Mouse (Mus musculus) heart, embryonic 10.5 days (tissue): Measurements from ENCODE around the gene Clec16a. TPM values are rescaled to one million over a fixed set of nuclear protein-coding genes. Genes with fewer than 3 reads are reported as not detected.
A peak's percentile ranks its signal among the peaks of the same experiment; 100 is the strongest.

ENCODE experiments used
- DNase-seq: peaks from one replicate; pipeline ENCODE4 v3.0.0-alpha.2; 2017; ENCODE audit warnings: low spot score
- H3K27ac ChIP-seq: fragments of 300-500 bp; sonication (generic); 2 replicates; pipeline ENCODE4 v1.5.1; 2016; ENCODE audit warnings: mild to moderate bottlenecking
- H3K27me3 ChIP-seq: fragments of 300-500 bp; sonication (generic); 2 replicates; pipeline ENCODE4 v1.6.1; 2016; ENCODE audit warnings: mild to moderate bottlenecking; ENCODE audit not compliant: poor library complexity, insufficient read depth, severe bottlenecking
- H3K36me3 ChIP-seq: fragments of 300-500 bp; sonication (generic); 2 replicates; pipeline ENCODE4 v1.6.1; 2016; ENCODE audit warnings: mild to moderate bottlenecking, moderate library complexity
- H3K4me1 ChIP-seq: fragments of 300-500 bp; sonication (generic); 2 replicates; pipeline ENCODE4 v1.6.1; 2016; ENCODE audit warnings: mild to moderate bottlenecking
- H3K4me3 ChIP-seq: fragments of 300-500 bp; sonication (generic); 2 replicates; pipeline ENCODE4 v1.5.1; 2016; ENCODE audit warnings: mild to moderate bottlenecking, moderate library complexity
- H3K9me3 ChIP-seq: fragments of 300-500 bp; sonication (generic); 2 replicates; pipeline ENCODE4 v1.6.1; 2016; ENCODE audit warnings: mild to moderate bottlenecking, moderate library complexity
- WGBS: fragments of 180-500 bp; shearing (Covaris S2); methylation state at CpG from one replicate; pipeline ENCODE4 v1.1.7; 2016; 5-methylcytosine and 5-hydroxymethylcytosine counted together
- polyA plus RNA-seq: library from polyadenylated mRNA; unstranded; fragments of >200 nt; fragmentation: Nextera tagmentation; extraction: Ambion mirVana; gene quantifications from 2 replicates; pipeline ENCODE4 v1.2.1, GENCODE M21; 2016

Clec16a gene
- polyA plus RNA-seq, 1 experiment from 2014 or later = 24.5 TPM

DNA sequence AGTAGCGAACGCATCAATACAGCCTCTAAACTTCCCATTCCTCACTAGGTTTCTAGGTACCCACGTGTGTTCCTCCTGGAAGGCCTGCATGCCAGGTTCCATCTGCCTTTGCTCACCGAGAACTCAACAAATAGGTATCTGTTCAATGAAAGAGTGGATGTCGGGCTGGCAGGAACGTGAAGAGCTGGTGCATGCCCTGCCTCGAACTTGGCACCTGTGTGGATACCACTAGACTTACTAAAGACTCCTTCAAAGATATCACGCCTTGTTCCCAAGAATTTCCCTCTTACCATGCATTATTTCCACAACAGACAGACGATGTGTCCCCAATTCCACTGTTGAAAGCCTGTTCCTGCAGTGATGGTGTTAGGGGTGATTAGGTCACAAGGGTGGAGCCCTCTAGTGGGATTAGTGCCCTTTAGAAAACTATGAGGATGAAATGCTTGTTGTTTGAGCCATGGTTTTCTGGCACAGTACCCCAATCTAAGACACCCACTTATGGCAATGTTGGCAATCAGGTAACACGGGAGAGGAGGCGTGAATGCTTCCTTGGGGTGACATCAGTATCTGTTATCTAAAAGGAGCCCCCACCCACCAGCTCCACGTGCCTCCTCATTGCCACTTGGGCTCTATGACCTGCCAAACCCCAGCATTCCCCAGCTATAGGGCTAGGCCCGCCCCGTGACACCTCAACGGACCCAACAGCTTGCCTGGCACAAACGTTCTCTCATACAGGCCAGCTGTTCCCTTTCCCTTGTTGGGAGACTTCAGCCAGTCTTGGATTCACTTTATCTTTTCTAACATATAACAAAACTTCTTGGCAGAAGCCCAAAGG, 4.2 kb upstream of the Clec16a start:
- Histone ChIP-seq H3K27ac (peak overlapping the region; percentile 47; the same call in 1 of the 2 replicates), H3K4me3 (peak overlapping the region; percentile 88), H3K27me3 (no peaks in the 10 kb centered on the region), H3K4me1 (peaks cover 32% of the 10 kb centered on the region), H3K9me3 (no peaks in the 10 kb centered on the region), H3K36me3 (no peaks in the 10 kb centered on the region; the same call in 1 of the 2 replicates)
- 67% methylated on average over 16 of the region's 16 CpGs for WGBS
- DNase-seq = no peak

DNA sequence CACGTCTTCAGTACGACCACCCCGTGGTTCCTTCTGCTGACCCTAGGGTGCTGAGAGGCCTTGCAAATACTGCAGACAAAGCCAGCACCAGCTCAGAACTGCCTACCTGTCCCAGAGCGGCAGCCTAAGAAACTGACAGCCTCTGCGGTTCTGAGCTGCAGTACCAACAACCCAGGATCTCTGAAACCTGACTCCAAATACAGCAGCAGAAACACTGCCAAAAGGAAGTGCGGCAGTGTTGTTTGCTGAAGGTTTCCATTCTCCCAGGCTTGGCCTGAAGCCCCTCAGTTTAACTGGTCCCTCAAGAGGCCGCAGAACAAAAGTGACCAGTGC, 3.6 kb upstream of the Clec16a start:
- 34% methylated on average over 7 of the region's 7 CpGs for WGBS
- Histone ChIP-seq H3K9me3 (no peaks in the 10 kb centered on the region), H3K4me3 (peak overlapping the region; percentile 88), H3K4me1 (peaks cover 38% of the 10 kb centered on the region), H3K36me3 (no peaks in the 10 kb centered on the region; the same call in 1 of the 2 replicates), H3K27me3 (no peaks in the 10 kb centered on the region), H3K27ac (peak overlapping the region; percentile 93)
- no peak for DNase-seq

DNA sequence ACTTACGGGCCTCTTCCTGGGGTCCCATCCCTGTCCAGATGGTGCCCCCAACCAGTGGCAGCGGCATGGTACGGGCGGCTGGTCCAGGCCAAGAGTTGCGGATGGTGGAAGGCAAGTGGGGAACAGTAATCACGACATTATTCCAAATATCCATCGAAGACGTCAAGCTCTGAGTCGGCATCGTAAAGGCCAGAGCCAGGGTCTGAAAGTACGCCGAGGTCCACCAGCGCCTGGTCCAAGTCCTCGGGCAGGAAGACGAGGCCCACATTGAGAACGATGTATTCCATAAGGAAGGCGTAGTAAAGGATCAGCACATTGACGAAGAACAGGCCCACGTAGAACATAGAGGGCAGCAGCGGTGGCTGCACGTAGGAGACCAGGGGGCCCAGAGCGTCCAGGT, 2.9 kb upstream of the Clec16a start:
- H3K4me3 ChIP-seq = peak overlapping the region; percentile 88
- peaks cover 42% of the 10 kb centered on the region for H3K4me1 ChIP-seq
- no peaks in the 10 kb centered on the region for H3K9me3 ChIP-seq
- 5% methylated on average over 22 of the region's 22 CpGs for WGBS
- no peaks in the 10 kb centered on the region for H3K27me3 ChIP-seq
- no peaks in the 10 kb centered on the region; the same call in 1 of the 2 replicates for H3K36me3 ChIP-seq
- H3K27ac ChIP-seq = peak overlapping the region; percentile 93
- DNase-seq = no peak

DNA sequence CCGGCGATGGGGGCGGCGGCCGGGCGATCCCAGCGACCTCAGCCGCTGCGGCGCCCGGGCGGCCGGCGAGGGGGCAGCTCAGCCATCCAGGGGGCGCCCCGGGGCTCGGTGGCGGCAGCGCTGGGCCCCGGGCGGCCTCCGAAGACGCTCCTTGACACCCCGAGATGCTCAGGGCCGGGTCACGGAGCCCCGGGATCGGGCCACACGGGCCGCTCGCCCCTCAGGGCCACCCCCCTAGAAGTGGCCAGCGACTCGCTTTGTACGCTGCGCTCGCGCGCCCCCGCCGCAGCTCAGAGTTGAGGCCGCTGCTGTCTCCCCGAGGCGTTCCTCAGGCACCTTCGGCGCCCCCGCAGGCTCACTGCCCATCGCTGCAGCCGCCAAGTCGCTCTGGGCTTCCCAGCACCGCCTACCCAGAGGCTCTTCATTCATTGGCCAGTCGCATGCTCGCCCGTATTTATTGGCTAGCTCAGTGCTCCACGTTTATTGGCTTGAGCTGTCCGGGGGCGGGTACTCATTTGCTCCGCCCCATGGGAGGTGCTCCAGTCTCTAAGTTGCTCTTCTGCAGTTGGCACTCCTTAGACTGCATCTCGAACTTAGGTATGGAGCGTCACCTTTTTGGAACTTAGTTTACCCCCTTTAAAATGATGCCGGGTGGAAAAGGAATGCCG, 2.3 kb upstream of the Clec16a start, which contains the start of gene Dexi:
Gene Dexi, minus strand, starts transcription at position 357 of the 668 bp plus-strand sequence.
- Histone ChIP-seq H3K4me1 (peaks cover 46% of the 10 kb centered on the region), H3K27me3 (no peaks in the 10 kb centered on the region), H3K9me3 (no peaks in the 10 kb centered on the region), H3K36me3 (no peaks in the 10 kb centered on the region; the same call in 1 of the 2 replicates), H3K27ac (peak within 1 kb of the TSS; percentile 93), H3K4me3 (peak within 1 kb of the TSS; percentile 88)
- peak; percentile 99 for DNase-seq
- under 1% methylated on average over 60 of the region's 61 CpGs for WGBS

DNA sequence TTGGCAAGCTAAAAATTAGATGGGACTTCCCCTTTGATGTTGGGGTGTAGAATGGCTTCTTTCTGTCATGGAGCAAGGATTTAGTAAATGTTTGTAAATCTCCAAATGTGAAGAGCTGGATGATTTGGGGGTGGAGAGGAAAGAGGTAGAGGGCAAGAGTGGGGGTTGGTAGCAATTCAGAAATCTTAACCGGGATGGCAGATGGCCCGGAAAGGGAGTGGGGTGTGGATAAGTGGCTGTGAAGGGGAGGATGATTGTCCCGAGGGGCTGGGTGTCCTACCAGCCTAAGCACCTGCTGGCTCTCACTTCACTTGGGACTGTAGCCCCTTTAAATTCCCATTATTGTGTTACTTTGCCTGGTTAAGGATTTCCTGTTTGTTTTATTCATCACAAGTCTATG, 1.7 kb downstream of the Clec16a start:
- no peak for DNase-seq
- peaks cover 3% of the 10 kb centered on the region; the same call in 1 of the 2 replicates for H3K36me3 ChIP-seq
- no peak overlapping the region for H3K4me3 ChIP-seq
- H3K27me3 ChIP-seq = no peaks in the 10 kb centered on the region
- 56% methylated on average over 3 of the region's 3 CpGs for WGBS
- peaks cover 30% of the 10 kb centered on the region for H3K4me1 ChIP-seq
- H3K27ac ChIP-seq = no peak overlapping the region
- no peaks in the 10 kb centered on the region for H3K9me3 ChIP-seq

DNA sequence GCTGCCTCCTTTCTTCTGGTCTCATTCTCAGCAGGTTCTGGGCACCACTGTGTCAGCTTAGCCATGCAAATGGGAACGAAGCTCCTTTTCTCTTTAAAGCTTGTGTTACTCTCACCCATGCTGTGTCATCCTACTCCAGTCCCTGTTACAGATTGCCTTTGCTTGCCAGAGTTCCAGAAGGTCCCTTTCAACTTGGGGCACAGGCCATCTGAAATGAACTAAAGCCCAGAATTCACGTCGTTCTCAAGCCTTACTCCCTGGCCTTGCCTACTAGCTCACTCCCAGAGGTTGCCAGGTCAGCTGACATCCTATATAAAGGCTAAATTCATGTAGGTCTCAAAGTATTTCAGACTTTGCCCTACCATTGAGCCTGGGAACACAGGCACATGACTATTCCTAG, 3.8 kb downstream of the Clec16a start:
- WGBS = 65% methylated on average over 3 of the region's 3 CpGs
- Histone ChIP-seq H3K9me3 (no peaks in the 10 kb centered on the region), H3K27me3 (no peaks in the 10 kb centered on the region), H3K36me3 (peaks cover 3% of the 10 kb centered on the region; the same call in 1 of the 2 replicates), H3K27ac (no peak overlapping the region), H3K4me1 (peaks cover 26% of the 10 kb centered on the region), H3K4me3 (no peak overlapping the region)
- DNase-seq = no peak

DNA sequence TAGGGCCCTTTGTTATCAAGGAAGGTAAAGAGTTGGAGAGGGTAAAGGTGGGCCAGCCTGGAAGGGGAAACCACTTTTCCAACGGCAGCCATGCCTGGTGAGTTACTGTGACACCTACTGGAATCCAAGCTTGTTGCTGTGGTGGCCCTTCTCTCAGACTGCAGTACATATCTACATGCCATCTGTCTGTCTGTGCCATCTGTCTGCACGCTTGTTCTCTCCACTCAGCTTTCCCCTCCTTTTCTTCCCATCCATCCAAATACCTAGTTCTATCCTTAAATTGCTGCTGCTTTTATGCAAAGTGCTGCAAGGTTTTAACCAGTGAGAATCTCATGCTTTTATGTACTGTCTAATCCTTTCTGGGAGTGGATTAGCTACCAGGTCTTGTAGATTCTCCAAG, 4.5 kb downstream of the Clec16a start:
- no peaks in the 10 kb centered on the region for H3K9me3 ChIP-seq
- H3K36me3 ChIP-seq = peaks cover 3% of the 10 kb centered on the region; the same call in 1 of the 2 replicates
- peaks cover 26% of the 10 kb centered on the region for H3K4me1 ChIP-seq
- H3K27me3 ChIP-seq = no peaks in the 10 kb centered on the region
- H3K27ac ChIP-seq = no peak overlapping the region
- H3K4me3 ChIP-seq = no peak overlapping the region
- WGBS = 77% methylated on average over 2 of the region's 2 CpGs
- no peak for DNase-seq

DNA sequence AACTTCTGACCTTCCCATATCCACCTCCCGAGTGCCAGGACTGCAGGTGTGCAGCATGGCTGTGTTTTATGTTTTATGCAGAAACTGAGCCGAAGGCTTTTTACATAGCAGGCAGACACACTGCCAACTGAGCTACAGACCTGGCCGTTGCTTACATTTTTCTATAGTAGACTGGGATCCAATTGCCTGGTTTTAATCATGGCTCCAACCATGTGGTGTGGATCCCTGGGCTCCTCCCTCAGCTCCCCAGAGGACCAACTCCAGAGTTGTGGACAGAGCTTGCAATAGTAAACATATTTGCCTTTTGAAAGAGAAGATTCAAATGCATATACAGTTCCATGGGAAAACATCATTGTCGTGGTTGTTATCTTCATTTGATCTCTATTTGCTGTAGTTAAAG, 6.5 kb downstream of the Clec16a start:
- Histone ChIP-seq H3K4me1 (peaks cover 16% of the 10 kb centered on the region), H3K9me3 (no peaks in the 10 kb centered on the region), H3K4me3 (no peak overlapping the region), H3K36me3 (peaks cover 3% of the 10 kb centered on the region; the same call in 1 of the 2 replicates), H3K27me3 (no peaks in the 10 kb centered on the region), H3K27ac (no peak overlapping the region)
- WGBS = 85% methylated on average over 4 of the region's 4 CpGs
- no peak for DNase-seq

DNA sequence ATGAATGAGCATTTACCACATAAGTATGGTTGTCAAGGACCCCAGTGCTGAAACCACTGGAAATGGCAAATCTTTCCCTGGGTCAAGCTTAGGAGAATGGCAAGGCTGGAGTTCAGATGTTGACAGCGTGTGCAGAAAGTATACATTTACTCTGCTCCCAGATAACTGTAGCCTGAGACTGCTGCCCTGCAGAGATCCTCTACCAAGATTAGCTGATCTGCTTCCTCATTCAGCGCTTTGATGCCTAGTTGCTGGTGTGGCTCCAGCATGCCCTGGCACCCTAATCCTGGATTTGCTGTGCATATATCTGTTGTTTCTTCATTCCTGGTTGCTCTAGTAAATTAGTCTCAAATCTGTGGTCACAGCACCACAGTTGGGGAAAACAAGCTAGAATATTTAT, 8.7 kb downstream of the Clec16a start:
- Histone ChIP-seq H3K27ac (no peak overlapping the region), H3K4me1 (peaks cover 21% of the 10 kb centered on the region), H3K9me3 (no peaks in the 10 kb centered on the region), H3K4me3 (no peak overlapping the region), H3K27me3 (no peaks in the 10 kb centered on the region), H3K36me3 (peaks cover 3% of the 10 kb centered on the region; the same call in 1 of the 2 replicates)
- 76% methylated on average over 2 of the region's 2 CpGs for WGBS
- DNase-seq = no peak

DNA sequence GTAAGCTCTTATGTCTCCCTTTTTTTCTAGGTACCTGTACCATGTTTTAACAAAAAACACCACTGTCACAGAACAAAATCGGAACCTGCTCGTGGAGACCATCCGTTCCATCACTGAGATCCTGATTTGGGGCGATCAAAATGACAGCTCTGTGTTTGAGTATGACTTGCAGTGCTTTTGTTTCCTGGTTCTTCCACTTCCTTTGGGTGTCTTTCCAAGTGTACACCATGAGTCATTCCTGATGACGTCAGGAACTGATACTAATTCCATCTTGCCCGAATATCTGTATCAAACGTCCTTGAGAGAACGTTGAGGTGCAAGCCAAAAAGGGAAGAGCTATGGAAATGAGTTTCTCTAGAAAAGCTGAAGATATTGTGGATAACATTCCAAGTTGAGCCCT, 14.9 kb downstream of the Clec16a start:
- Histone ChIP-seq H3K36me3 (peaks cover 16% of the 10 kb centered on the region; the same call in 1 of the 2 replicates), H3K4me1 (peaks cover 23% of the 10 kb centered on the region), H3K9me3 (no peaks in the 10 kb centered on the region), H3K27me3 (no peaks in the 10 kb centered on the region), H3K4me3 (no peak overlapping the region), H3K27ac (no peak overlapping the region)
- WGBS = 86% methylated on average over 8 of the region's 8 CpGs
- no peak for DNase-seq

DNA sequence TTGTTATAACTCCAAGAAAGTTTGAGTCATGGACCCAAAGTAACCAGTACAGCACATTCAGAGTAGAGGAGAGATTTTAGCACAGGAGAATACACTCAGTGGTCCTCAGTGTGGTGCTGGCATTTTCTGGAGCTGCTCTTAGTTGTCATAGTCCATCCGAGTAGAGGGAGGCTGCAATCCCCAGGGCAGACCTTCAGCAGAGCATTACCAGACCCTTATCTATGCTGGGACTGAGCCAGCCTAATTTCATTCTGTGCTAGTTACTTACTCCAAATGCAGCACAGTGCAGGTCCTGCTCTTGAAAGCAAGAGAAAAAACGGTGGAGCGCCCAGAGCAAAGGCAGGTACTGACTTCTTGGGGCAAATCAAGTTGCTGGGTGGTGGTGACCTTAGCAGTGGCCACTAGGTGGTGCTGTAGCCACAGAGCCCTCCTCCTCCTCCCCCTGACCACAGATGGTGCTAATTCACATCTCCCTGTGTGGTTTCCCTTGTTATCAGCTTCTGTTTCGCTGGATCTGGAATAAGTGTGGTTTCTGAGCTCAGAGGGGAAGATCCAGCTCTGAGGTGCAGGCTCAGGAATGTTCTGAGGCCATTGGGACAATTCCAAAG, 20.2 kb downstream of the Clec16a start:
- Histone ChIP-seq H3K27me3 (no peaks in the 10 kb centered on the region), H3K36me3 (peaks cover 34% of the 10 kb centered on the region), H3K4me3 (no peak overlapping the region), H3K27ac (no peak overlapping the region), H3K4me1 (peaks cover 21% of the 10 kb centered on the region), H3K9me3 (no peaks in the 10 kb centered on the region)
- DNase-seq = peak; percentile 78
- WGBS = 37% methylated on average over 4 of the region's 4 CpGs

DNA sequence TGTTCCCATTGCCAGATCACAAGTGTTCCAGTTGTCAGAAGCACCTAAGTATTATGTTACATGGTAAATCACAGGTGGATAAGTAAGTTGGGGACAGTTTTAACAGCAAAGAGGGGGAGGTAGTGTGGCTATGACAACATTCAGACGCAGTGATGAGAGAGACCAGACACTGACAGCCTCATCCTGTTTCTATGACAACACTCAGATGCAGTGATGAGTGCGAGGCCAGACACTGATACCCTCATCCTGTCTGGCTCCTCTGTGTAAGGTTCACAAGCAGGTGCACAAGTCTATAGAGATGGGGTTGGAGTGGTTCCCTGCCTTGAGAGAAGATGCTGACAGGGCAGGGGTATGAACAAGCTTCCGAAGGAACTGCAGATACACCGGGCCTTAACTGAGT, 22.0 kb downstream of the Clec16a start:
- Histone ChIP-seq H3K4me3 (no peak overlapping the region), H3K27me3 (no peaks in the 10 kb centered on the region), H3K9me3 (no peaks in the 10 kb centered on the region), H3K4me1 (peaks cover 11% of the 10 kb centered on the region), H3K36me3 (peaks cover 42% of the 10 kb centered on the region), H3K27ac (no peak overlapping the region)
- WGBS = 87% methylated on average over 4 of the region's 4 CpGs
- no peak for DNase-seq
